Mouse (Mus musculus) liver, embryonic 18 days (tissue): ENCODE measurements around the gene Ptpn14. TPM values are rescaled to one million over a fixed set of nuclear protein-coding genes. Genes with fewer than 3 reads are reported as not detected.

Experiments
- polyA plus RNA-seq: library from polyadenylated mRNA; depleted of rRNA; stranded (reverse); fragments of >200 nt; gene quantifications from 2 replicates; pipeline ENCODE4 v1.2.3, GENCODE M21; 2012; rRNA removed

The Ptpn14 gene
- 0.53 and 0.59 TPM in 2 replicates for polyA plus RNA-seq

GRCm38 (mm10) chr1:189727884-189728783 lies at the start of gene Ptpn14:
Ptpn14 (plus strand) TSS chr1:189728268.

DNA sequence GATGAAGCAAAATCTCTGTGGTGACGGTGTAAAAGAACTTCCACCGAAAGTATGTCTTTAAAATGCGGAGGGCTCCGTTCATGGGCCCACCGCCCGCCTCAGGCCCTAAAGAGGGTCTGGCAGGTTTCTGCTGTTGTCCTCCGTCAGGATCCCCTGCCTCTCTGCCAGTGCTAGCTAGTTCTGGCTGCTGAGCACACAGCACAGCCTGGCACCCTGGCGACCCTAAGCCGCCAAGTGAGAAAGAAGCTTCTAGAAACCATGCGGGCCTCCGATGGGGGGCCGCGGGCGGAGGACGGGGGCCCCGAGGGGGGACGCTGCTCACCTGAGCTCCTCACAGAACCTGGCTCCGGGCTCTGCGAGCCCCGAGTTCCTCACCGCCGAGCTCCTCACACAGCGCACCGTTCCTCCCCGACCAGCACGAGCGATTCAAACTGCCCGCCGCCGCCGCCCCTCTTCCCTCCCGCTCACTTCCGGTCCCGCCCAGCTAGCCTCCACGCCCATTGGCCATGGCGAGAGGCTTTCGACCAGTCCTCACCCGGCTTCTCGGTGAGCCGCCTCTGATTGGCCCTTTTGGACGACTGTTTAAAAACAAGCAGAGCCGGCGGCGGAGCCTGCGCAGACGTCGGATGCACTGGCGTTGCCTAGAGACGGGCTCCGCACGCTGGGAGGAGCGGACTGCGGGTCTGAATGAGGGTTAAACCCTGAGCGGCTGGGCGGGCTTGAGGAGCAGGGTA lies 40.2 kb upstream of the Ptpn14 start, which contains the start of gene Cenpf:
TSS of gene Cenpf (minus strand) at position 433 of the 734 bp plus-strand sequence.

DNA sequence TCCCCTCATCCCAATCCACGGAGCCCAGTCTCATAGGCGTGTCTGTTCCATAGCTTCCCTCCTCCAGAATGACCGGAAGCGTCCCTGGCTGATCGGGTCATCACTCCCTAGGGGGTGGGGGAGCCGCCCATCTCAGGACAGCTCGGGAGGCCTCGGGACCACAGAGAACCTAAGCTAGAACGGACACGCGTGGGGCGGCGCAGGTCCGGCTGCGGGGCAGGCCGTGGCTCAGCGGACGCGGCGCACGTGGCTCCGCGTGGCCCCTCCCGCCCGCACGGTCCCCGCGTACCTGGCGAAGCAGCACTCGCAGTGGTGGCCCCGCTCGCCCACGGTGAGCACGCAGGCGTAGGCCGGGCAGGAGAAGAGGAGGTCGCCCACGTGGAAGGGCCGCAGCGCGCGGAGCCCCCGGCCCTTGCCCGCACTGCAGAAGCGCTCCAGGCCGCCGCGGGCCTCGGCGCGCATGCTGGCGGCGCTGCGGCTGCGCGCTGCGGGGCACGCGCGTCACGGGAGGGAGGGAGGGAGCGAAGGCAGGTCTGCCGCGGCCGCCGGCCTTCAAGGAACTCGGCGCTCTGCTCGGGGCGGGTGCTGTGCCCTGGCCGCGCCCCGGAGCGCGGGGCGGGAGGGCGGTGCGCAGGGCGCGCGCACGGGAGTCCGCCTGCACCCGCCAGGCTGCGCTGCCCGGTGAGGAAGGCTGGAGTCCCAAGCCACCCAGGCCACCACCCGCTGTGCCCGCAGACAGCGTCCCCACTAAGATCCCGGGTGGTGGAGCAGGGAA lies 193.9 kb downstream of the Ptpn14 start, which contains the start of gene Smyd2:
TSS of gene Smyd2 (minus strand) at position 546 of the 775 bp plus-strand sequence.

Other genes with a start within 250 kb of the Ptpn14 start
- 4.8 and 5.7 TPM in 2 replicates for gene Cenpf, start 40.2 kb upstream of the Ptpn14 start, polyA plus RNA-seq
- gene Smyd2, start 194.1 kb downstream of the Ptpn14 start, polyA plus RNA-seq: 22.3 and 24.8 TPM in 2 replicates